Mouse (Mus musculus): ENCODE results near the gene Zswim8. TPM values are rescaled to one million over a fixed set of nuclear protein-coding genes. Genes with fewer than 3 reads are reported as not detected.

The Zswim8 gene
- total RNA-seq, 2 experiments from 2014 or later, result 142 to 161 TPM

- DNase-seq (ENCODE audit: low spot score in 2 of 2), result peak; percentile 85 to 89
Measured at GRCm38 (mm10) chr14:20765642-20766258, 58.4 kb downstream of the Zswim8 start.

GRCm38 (mm10) chr14:20767936-20768335 is 60.6 kb downstream of the Zswim8 start:
- DNase-seq (ENCODE audit: low spot score in 2 of 2), result no peak

- peak in 1 of 2 experiments; percentile 58 for DNase-seq (ENCODE audit: low spot score in 2 of 2)
Measured at GRCm38 (mm10) chr14:20768581-20768980, 61.2 kb downstream of the Zswim8 start.

GRCm38 (mm10) chr14:20771941-20772340 is 64.6 kb downstream of the Zswim8 start:
- no peak for DNase-seq (ENCODE audit: low spot score in 2 of 2)

- no peak for DNase-seq (ENCODE audit: low spot score in 2 of 2)
Measured at GRCm38 (mm10) chr14:20772808-20773207, 65.5 kb downstream of the Zswim8 start.

Small RNA genes lying within 50 kb of the gene (microRNA-seq; reads per million reads assigned to microRNA genes)
- gene Mir6946, result 1.4 to 2.3 reads per million in 2 experiments

Other genes starting within 250 kb of the Zswim8 start
- gene Anxa7, start 227.4 kb upstream of the Zswim8 start, total RNA-seq (2021), result 10 to 100 TPM; 48.4 to 50.6 TPM
- gene Mss51, start 210.7 kb upstream of the Zswim8 start, total RNA-seq (2021), result 1 to 10 TPM; 1.0 to 1.8 TPM
- gene Ppp3cb, start 161.0 kb upstream of the Zswim8 start, total RNA-seq (2021), result 100 to 1,000 TPM; 373 to 392 TPM
- 10 to 100 TPM; 38.6 to 51.9 TPM for gene Usp54, start 66.5 kb upstream of the Zswim8 start, total RNA-seq (2021)
- gene Myoz1, start 51.0 kb upstream of the Zswim8 start, total RNA-seq (2021), result not detected
- gene Synpo2l, start 39.2 kb upstream of the Zswim8 start, total RNA-seq (2021), result under 1 TPM; 0.35 to 0.57 TPM
- 100 to 1,000 TPM; 106 to 110 TPM for gene Sec24c, start 33.2 kb upstream of the Zswim8 start, total RNA-seq (2021)
- 10 to 100 TPM; 18.2 to 18.5 TPM for gene Fut11, start 12.6 kb upstream of the Zswim8 start, total RNA-seq (2021)
- 10 to 100 TPM; 48.4 to 51.8 TPM for gene Chchd1, start 4.5 kb upstream of the Zswim8 start, total RNA-seq (2021)
- 10 to 100 TPM; 14.3 to 18.1 TPM for gene Ndst2, start 27.0 kb downstream of the Zswim8 start, total RNA-seq (2021)
- gene Camk2g, start 86.5 kb downstream of the Zswim8 start, total RNA-seq (2021), result 100 to 1,000 TPM; 186 to 188 TPM
- gene Plau, start 129.1 kb downstream of the Zswim8 start, total RNA-seq (2021), result 1 to 10 TPM; 3.7 to 4.6 TPM
- gene Vcl, start 221.8 kb downstream of the Zswim8 start, total RNA-seq (2021), result 10 to 100 TPM; 36.6 to 42.6 TPM